Mouse (Mus musculus) lung, postnatal 0 days (tissue): ENCODE results near the gene Clk1.

ENCODE experiments used
- CTCF ChIP-seq: IDR thresholded peaks from 2 replicates; pipeline ENCODE4 v1.5.1; 2016; ENCODE audit warnings: antibody characterized with exemption, mild to moderate bottlenecking
- EP300 ChIP-seq: IDR thresholded peaks from 2 replicates; pipeline ENCODE4 v1.6.1; 2016; ENCODE audit warnings: antibody characterized with exemption, mild to moderate bottlenecking, control low read depth

- TF ChIP-seq CTCF (no peak), EP300 (no peak)
Observed at GRCm38 (mm10) chr1:58454316-58454715, 30.4 kb upstream of the Clk1 start.
